Mouse (Mus musculus) testis, postnatal 14 days (tissue): Measurements from ENCODE around the gene Tpcn1.

Source experiments
- DNase-seq: peaks from one replicate; pipeline ENCODE4 v3.0.0; 2021; ENCODE audit warnings: low spot score

The Tpcn1 gene

GRCm38 (mm10) chr5:120555871-120556270, 32.6 kb downstream of the Tpcn1 start:
- no peak for DNase-seq

- no peak for DNase-seq
These were observed 37.8 kb downstream of the Tpcn1 start for GRCm38 (mm10) chr5:120550673-120551072.

- no peak for DNase-seq
These were observed 38.3 kb downstream of the Tpcn1 start for GRCm38 (mm10) chr5:120550137-120550536.

- DNase-seq = no peak
These were observed 40.1 kb downstream of the Tpcn1 start for GRCm38 (mm10) chr5:120548236-120548850.

- DNase-seq = no peak
These were observed 51.8 kb downstream of the Tpcn1 start for GRCm38 (mm10) chr5:120536632-120537031.

- no peak for DNase-seq
These were observed 52.4 kb downstream of the Tpcn1 start for GRCm38 (mm10) chr5:120536046-120536445.

GRCm38 (mm10) chr5:120534686-120535075, 53.8 kb downstream of the Tpcn1 start:
- DNase-seq = no peak

GRCm38 (mm10) chr5:120534071-120534685, 54.3 kb downstream of the Tpcn1 start:
- no peak for DNase-seq

- DNase-seq = no peak
These were observed 56.8 kb downstream of the Tpcn1 start for GRCm38 (mm10) chr5:120531631-120532030.

GRCm38 (mm10) chr5:120527296-120527964, 61.0 kb downstream of the Tpcn1 start:
- DNase-seq = peak; percentile 53

GRCm38 (mm10) chr5:120526311-120526710, 62.2 kb downstream of the Tpcn1 start:
- DNase-seq = no peak

- DNase-seq = no peak
These were observed 62.7 kb downstream of the Tpcn1 start for GRCm38 (mm10) chr5:120525737-120526136.

GRCm38 (mm10) chr5:120524736-120525135, 63.7 kb downstream of the Tpcn1 start:
- no peak for DNase-seq

- DNase-seq = no peak
These were observed 65.8 kb downstream of the Tpcn1 start for GRCm38 (mm10) chr5:120522649-120523048.

- DNase-seq = no peak
These were observed 70.9 kb downstream of the Tpcn1 start for GRCm38 (mm10) chr5:120517552-120517951.

- no peak for DNase-seq
These were observed 72.1 kb downstream of the Tpcn1 start for GRCm38 (mm10) chr5:120516221-120516984.

GRCm38 (mm10) chr5:120515451-120515850, 73.0 kb downstream of the Tpcn1 start:
- DNase-seq = no peak

GRCm38 (mm10) chr5:120514754-120515153, 73.7 kb downstream of the Tpcn1 start:
- no peak for DNase-seq

GRCm38 (mm10) chr5:120514031-120514677, 74.3 kb downstream of the Tpcn1 start:
- DNase-seq = no peak

GRCm38 (mm10) chr5:120512911-120513555, 75.4 kb downstream of the Tpcn1 start:
- DNase-seq = no peak

GRCm38 (mm10) chr5:120511643-120512220, 76.7 kb downstream of the Tpcn1 start:
- no peak for DNase-seq
